Mouse (Mus musculus) lung, embryonic 15.5 days (tissue): ENCODE measurements around the gene Arid4b. TPM values are rescaled to one million over a fixed set of nuclear protein-coding genes. Genes with fewer than 3 reads are reported as not detected.
A peak's percentile ranks its signal among the peaks of the same experiment; 100 is the strongest.

ENCODE experiments used
- ATAC-seq: fragments of 200-750 bp; cut with Nextera tagmentation; 2 replicates; pipeline ENCODE4 v1.8.0; 2017; ENCODE audit warnings: moderate number of reproducible peaks, borderline replicate concordance; ENCODE audit not compliant: low FRiP score, low TSS enrichment; ENCODE audit errors: extremely low read depth
- H3K27ac ChIP-seq: fragments of 300-500 bp; sonication (generic); 2 replicates; pipeline ENCODE4 v1.5.1; 2015; ENCODE audit warnings: moderate library complexity, mild to moderate bottlenecking, inconsistent platforms
- H3K27me3 ChIP-seq: fragments of 300-500 bp; sonication (generic); 2 replicates; pipeline ENCODE4 v1.6.1; 2015; ENCODE audit warnings: inconsistent platforms
- H3K36me3 ChIP-seq: fragments of 300-500 bp; sonication (generic); 2 replicates; pipeline ENCODE4 v1.6.1; 2015; ENCODE audit warnings: inconsistent platforms
- H3K4me1 ChIP-seq: fragments of 300-500 bp; sonication (generic); 2 replicates; pipeline ENCODE4 v1.6.1; 2015; ENCODE audit warnings: inconsistent platforms
- H3K4me2 ChIP-seq: fragments of 300-500 bp; sonication (generic); 2 replicates; pipeline ENCODE4 v1.6.1; 2015; ENCODE audit warnings: inconsistent platforms, mild to moderate bottlenecking, moderate library complexity
- H3K4me3 ChIP-seq: fragments of 300-500 bp; sonication (generic); 2 replicates; pipeline ENCODE4 v1.5.1; 2015; ENCODE audit warnings: mild to moderate bottlenecking, inconsistent platforms
- H3K9ac ChIP-seq: fragments of 300-500 bp; sonication (generic); 2 replicates; pipeline ENCODE4 v1.6.1; 2015; ENCODE audit warnings: inconsistent platforms
- H3K9me3 ChIP-seq: fragments of 300-500 bp; sonication (generic); 2 replicates; pipeline ENCODE4 v1.6.1; 2016; ENCODE audit warnings: inconsistent platforms
- WGBS: fragments of 180-500 bp; shearing (Covaris S2); methylation state at CpG from one replicate; pipeline ENCODE4 v1.1.7; 2015; 5-methylcytosine and 5-hydroxymethylcytosine counted together
- polyA plus RNA-seq: library from polyadenylated mRNA; unstranded; fragments of >200 nt; fragmentation: Nextera tagmentation; extraction: Ambion mirVana; gene quantifications from 2 replicates; pipeline ENCODE4 v1.2.1, GENCODE M21; 2015

The Arid4b gene
- polyA plus RNA-seq, 1 experiment from 2014 or later = 65.2 TPM

DNA sequence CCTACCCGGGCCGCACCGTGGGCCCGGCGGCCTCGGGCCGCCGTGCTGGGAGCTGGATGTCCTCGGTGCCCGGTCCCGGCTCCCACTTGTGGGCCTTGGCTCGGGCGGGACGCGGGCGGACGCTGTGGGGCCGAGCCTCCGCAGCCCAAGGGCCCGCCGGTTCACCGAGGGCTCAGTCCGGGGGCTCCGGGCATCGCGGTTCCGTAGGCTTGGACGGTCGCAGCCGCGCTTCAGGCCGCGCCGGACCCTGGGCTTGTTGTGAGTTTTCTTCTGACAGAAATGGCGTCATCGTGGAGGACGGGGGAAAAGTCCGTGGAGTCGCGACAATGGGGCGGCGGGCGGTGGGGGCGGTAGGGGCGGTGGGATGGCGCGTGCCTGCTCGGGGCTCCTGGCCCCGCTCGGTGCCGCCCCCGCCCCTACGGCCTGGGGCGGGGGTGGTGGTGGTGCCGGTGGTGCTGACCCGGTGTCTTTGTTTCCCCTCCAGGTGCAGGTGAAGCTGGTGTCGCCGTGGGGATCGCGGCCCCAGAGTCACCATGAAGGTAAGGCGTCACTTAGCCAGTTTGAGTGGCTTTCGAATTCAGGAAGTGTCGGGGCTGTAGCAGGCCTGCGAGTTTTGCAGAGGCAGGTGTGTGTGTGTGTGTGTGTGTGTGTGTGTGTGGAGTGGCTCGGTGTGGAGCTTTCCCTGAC, 1.5 kb downstream of the Arid4b start:
- Histone ChIP-seq H3K36me3 (0 out of 2 replicates have a peak, but pooled peaks cover 3% of the 10 kb centered on the region), H3K4me2 (peak overlapping the region; percentile 71), H3K27ac (peak overlapping the region; percentile 99), H3K9ac (peak overlapping the region; percentile 97), H3K27me3 (no peaks in the 10 kb centered on the region), H3K9me3 (no peaks in the 10 kb centered on the region), H3K4me3 (peak overlapping the region; percentile 98), H3K4me1 (peaks cover 8% of the 10 kb centered on the region)
- 0% methylated on average over 56 of the region's 65 CpGs for WGBS
- no peak; the same call in 1 of the 2 replicates for ATAC-seq

DNA sequence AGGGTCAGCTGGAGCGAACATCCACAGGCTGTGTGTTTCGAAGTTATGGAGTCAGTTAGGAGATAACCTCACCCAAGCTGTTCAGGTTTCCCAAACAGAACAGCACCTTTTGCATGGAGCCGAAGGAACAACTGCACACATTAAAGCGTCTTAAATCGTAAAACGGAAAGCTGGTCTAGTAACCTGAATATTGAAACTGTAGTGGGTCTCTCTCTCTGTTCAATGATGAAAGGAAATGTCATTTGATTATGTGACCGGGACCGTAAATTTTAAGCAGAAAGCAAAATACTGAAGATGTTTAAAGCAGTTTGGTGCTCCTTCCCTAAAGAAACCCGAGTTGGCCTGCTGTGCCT, 2.0 kb downstream of the Arid4b start:
- 13% methylated on average over 9 of the region's 9 CpGs for WGBS
- ATAC-seq = no peak
- 0 out of 2 replicates have a peak, but pooled peaks cover 3% of the 10 kb centered on the region for H3K36me3 ChIP-seq
- H3K27ac ChIP-seq = no peak overlapping the region; the same call in 1 of the 2 replicates
- peak overlapping the region; percentile 71 for H3K4me2 ChIP-seq
- H3K4me3 ChIP-seq = peak overlapping the region; percentile 98
- no peaks in the 10 kb centered on the region for H3K9me3 ChIP-seq
- H3K9ac ChIP-seq = peak overlapping the region; percentile 97
- peaks cover 8% of the 10 kb centered on the region for H3K4me1 ChIP-seq
- no peaks in the 10 kb centered on the region for H3K27me3 ChIP-seq

DNA sequence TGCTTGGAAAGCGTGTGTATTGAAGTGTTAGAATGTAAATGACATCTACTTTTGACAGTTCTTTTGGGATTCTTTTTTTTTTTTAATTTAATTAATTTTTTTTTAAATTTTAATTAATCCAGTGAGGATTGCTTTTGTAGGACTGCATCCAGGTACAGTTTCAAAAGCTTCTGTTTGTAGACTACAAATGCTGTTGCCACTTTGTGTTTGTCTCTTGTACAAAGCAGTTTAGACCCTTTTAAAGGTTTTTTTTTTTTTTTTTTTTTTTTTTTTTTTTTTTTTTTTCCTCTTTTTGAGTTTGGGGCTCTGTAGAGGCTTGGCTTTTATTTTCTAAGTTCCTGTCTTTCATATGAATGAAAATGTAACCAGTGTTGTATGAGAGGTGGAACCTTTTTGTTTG, 2.7 kb downstream of the Arid4b start:
- no peak overlapping the region for H3K27ac ChIP-seq
- no peak overlapping the region for H3K9ac ChIP-seq
- no peak overlapping the region for H3K4me2 ChIP-seq
- 0 out of 2 replicates have a peak, but pooled peaks cover 3% of the 10 kb centered on the region for H3K36me3 ChIP-seq
- peaks cover 8% of the 10 kb centered on the region for H3K4me1 ChIP-seq
- ATAC-seq = no peak
- no peaks in the 10 kb centered on the region for H3K9me3 ChIP-seq
- no peaks in the 10 kb centered on the region for H3K27me3 ChIP-seq
- no peak overlapping the region for H3K4me3 ChIP-seq
- WGBS = 41% methylated on average over 1 of the region's 1 CpGs

DNA sequence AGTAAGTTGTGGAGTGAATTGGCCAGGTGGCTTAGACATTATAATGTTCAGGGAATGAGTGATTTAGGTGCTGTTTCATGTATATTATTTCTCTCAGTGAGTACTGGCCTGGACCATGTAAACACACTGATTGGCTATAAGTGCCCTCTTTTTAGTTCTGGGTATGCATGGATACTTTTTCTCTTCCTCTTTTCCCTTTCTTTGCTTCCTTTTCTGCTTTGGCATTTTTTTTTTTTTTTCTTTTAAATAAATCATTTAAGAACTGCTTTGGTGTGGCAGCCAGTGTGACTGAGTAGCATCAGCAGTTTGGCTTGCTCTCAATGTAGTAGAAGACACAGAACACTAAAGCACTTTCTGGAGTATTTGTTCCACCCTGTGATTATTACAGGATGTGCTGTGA, 5.0 kb downstream of the Arid4b start:
- no peak overlapping the region for H3K4me2 ChIP-seq
- no peak for ATAC-seq
- H3K9me3 ChIP-seq = no peaks in the 10 kb centered on the region
- H3K4me3 ChIP-seq = no peak overlapping the region
- H3K36me3 ChIP-seq = 0 out of 2 replicates have a peak, but pooled peaks cover 3% of the 10 kb centered on the region
- no peak overlapping the region for H3K27ac ChIP-seq
- H3K9ac ChIP-seq = no peak overlapping the region
- H3K4me1 ChIP-seq = peaks cover 3% of the 10 kb centered on the region; the same call in 1 of the 2 replicates
- no peaks in the 10 kb centered on the region for H3K27me3 ChIP-seq

DNA sequence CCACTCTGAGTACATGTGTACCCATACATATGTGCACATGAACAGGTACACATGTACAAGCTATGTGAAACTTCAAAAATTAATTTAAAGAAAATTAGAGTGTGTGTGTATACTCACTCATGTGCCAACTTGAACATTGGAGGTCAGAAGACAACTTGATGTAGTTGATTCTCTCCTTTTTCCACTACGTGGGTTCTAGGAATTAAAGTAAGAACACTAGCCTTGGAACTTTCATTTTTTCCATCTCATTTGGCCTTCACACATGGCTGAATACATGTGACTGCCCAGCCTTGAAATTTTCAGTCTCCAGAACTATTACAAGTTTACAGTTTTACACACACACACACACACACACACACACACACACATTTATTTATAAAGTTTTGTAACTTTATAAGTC, 6.3 kb downstream of the Arid4b start:
- no peaks in the 10 kb centered on the region for H3K27me3 ChIP-seq
- 79% methylated on average over 1 of the region's 1 CpGs for WGBS
- peaks cover 3% of the 10 kb centered on the region; the same call in 1 of the 2 replicates for H3K4me1 ChIP-seq
- H3K4me2 ChIP-seq = no peak overlapping the region
- H3K9me3 ChIP-seq = no peaks in the 10 kb centered on the region
- ATAC-seq = no peak
- H3K4me3 ChIP-seq = no peak overlapping the region
- H3K9ac ChIP-seq = no peak overlapping the region
- H3K27ac ChIP-seq = no peak overlapping the region
- H3K36me3 ChIP-seq = 0 out of 2 replicates have a peak, but pooled peaks cover 3% of the 10 kb centered on the region

DNA sequence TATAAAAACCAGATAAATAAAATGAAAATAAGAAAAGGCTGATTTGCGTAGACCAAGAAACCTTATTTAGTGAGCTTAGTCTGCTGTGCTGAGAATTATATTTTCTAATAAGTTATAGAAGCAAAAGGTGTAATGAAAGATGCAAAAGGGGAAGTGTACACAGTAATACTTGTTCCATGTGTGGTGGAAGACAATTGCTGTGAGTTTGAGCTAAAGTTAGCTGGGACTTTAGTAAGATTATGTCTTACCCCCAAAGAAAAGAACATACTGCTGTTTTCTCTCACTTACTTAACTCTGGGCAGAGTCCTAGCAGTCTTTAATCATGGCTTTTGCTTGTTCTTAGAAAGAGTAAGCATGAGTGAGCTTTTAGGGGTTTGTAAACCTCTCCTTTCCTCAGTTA, 11.3 kb downstream of the Arid4b start:
- 98% methylated on average over 1 of the region's 1 CpGs for whole genome bisulfite sequencing
- no peak overlapping the region for H3K4me2 ChIP-seq
- no peak for ATAC-seq
- no peaks in the 10 kb centered on the region for H3K36me3 ChIP-seq
- H3K27ac ChIP-seq = no peak overlapping the region
- H3K27me3 ChIP-seq = no peaks in the 10 kb centered on the region
- no peak overlapping the region for H3K4me3 ChIP-seq
- no peak overlapping the region for H3K9ac ChIP-seq
- no peaks in the 10 kb centered on the region for H3K4me1 ChIP-seq
- H3K9me3 ChIP-seq = no peaks in the 10 kb centered on the region

DNA sequence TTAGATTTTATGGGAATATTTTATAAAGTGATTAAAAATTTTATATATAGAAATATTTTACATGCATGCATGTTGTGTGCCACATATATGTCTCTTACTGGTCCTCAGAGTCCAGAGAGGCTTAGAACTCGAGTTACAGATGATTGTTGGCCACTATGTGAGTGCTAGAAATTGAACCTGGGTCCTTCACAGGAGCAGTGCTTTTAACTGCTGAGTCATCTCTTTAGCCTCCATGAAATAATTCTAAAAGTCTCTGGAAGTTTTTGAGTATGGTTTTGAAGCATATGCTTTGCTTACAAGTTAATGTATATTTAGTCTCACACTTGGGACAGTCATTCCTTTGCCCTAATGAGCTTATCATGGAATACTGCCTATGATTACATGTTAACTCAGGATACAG, 12.3 kb downstream of the Arid4b start:
- Histone ChIP-seq H3K4me1 (no peaks in the 10 kb centered on the region), H3K4me3 (no peak overlapping the region), H3K36me3 (no peaks in the 10 kb centered on the region), H3K9ac (no peak overlapping the region), H3K27me3 (no peaks in the 10 kb centered on the region), H3K27ac (no peak overlapping the region), H3K9me3 (no peaks in the 10 kb centered on the region), H3K4me2 (no peak overlapping the region)
- 76% methylated on average over 1 of the region's 1 CpGs for WGBS
- ATAC-seq = no peak

DNA sequence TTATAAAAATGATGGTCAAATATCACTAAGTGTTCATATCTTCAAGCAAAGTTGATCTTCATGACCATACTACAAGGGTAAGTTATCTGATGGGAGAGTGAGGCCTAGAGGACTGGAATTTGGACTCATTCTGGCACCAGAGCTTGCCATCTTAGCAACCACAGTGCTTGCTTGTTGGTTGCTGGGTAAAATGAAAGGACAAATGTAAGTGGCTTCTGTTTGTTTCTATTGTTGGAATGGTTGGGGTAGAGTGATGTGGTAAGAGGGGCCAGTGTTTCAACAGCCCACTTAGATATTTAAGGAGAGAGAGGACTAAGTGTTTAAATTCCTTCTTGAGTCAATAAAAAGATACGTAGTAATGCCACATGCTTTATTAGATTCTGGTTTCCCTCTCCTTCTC, 25.6 kb downstream of the Arid4b start:
- Histone ChIP-seq H3K4me3 (no peak overlapping the region), H3K9ac (no peak overlapping the region), H3K27me3 (no peaks in the 10 kb centered on the region), H3K4me1 (no peaks in the 10 kb centered on the region), H3K4me2 (no peak overlapping the region), H3K36me3 (no peaks in the 10 kb centered on the region), H3K9me3 (no peaks in the 10 kb centered on the region), H3K27ac (no peak overlapping the region)
- ATAC-seq = peak; percentile 82
- WGBS = 65% methylated on average over 1 of the region's 1 CpGs

DNA sequence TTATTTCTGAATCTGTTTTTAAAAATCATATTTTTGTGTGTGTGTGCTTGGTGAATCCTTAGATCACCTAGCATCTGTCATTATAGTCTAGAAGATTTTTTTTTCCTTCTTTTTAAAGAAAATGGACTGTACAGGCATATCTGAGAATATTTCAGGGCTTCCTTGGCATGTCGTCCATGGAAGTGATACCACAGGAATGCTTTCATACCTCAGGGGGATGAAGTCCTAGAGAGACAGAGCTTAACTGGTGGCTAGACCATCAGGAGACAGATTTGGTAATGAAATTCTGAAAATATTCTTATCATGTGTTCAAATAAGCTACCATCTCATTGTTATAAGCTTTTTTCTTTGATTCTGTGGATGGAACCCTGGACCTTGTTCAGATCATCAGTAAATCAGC, 40.0 kb downstream of the Arid4b start:
- no peak for ATAC-seq
- 54% methylated on average over 1 of the region's 1 CpGs for WGBS
- Histone ChIP-seq H3K4me2 (no peak overlapping the region), H3K9ac (no peak overlapping the region), H3K27me3 (no peaks in the 10 kb centered on the region), H3K27ac (no peak overlapping the region), H3K9me3 (no peaks in the 10 kb centered on the region), H3K36me3 (no peaks in the 10 kb centered on the region), H3K4me1 (no peaks in the 10 kb centered on the region), H3K4me3 (no peak overlapping the region)

DNA sequence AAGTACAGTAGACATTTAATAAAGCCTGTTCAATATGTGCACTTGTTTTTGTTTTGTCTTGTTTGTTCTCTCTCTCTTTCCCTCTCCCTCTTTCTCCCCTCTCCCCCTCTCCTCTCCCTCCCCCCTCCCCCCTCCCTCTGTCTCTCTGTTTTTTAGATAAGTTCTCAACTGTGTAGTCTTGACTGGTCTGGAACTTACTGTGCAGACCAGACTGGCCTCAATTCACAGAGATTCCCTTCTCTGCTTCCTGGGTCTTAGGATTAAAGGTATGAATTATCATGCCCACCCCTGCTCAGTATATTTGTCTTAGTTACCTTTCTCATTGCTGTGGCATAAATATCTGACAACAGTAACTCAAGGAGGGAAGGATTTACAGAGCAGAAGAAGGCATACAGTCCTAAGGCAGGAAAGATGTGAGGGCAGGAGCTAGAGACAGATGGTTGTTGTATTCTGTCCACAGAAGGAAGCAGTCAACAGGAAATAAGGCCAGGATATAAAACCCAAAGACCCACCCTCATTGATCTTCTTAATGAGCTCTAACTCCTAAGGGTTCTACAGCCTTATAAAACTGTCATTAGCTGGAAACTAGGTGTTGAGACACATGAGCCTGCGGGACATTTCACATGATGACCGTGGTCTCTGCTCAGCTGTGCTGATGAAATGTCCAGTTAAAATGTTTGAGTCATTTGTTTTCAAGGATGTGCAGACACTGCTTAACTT, 47.3 kb downstream of the Arid4b start:
- no peak for ATAC-seq
- no peaks in the 10 kb centered on the region for H3K27me3 ChIP-seq
- H3K27ac ChIP-seq = no peak overlapping the region
- 88% methylated on average over 2 of the region's 2 CpGs for whole genome bisulfite sequencing
- H3K36me3 ChIP-seq = no peaks in the 10 kb centered on the region
- H3K4me3 ChIP-seq = no peak overlapping the region
- H3K9me3 ChIP-seq = no peaks in the 10 kb centered on the region
- no peak overlapping the region for H3K4me2 ChIP-seq
- no peak overlapping the region for H3K9ac ChIP-seq
- no peaks in the 10 kb centered on the region for H3K4me1 ChIP-seq

DNA sequence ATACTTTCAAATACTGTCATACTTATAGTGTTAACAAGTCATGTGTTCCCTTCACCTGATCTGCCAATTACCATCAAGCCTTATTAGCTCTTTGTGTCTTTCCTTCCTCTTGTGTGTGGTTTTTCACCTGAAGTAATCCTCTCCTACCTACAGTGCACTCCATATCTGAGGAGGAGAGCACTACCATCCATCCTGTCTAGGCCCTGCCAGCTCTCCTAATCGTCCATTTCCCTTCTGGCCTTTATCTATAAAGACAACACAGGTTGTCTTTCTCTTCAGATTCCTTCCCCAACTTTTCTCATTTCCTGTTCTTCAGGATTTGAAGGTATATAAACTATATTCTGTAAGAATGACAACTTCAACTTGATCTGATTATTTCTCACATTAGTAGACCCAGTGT, 48.1 kb downstream of the Arid4b start:
- no peak for ATAC-seq

DNA sequence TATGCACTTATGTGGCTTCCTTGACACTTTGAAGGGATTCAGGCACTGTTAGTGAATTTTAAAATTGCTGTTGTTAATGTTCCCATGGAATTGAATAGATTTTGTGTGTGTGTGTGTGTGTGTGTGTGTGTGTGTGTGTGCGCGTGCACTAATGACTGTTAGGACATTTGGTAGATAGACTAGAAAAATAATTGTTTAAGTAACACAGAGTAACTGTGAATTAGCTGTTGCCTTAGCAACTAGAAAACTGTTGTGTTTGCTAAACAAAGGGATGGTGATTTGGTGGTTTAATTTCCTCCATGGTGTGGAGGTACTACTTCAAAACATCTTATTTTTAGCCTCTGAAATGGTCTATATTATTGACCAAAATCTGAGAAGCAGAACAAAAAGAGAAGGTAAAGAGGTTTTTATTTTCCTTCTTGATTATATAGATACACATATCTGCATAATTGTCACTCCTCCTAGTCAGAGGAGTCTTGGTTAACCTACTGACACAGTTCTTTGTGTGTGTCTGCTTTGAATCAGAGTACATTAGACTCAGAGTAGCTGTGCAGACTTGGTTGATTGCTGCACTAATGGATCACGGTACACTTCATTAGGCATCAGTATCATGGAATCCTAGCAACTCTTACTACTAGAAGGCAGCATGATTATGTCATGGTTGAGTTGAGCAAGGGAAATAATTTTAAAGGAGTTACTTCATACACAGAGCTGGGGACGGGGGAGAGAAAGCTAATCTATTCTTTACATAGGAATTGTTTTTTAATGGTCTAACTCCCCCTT, 50.9 kb downstream of the Arid4b start:
- Histone ChIP-seq H3K4me3 (no peak overlapping the region), H3K9ac (no peak overlapping the region), H3K27ac (no peak overlapping the region), H3K36me3 (no peaks in the 10 kb centered on the region), H3K4me2 (no peak overlapping the region), H3K9me3 (no peaks in the 10 kb centered on the region), H3K4me1 (no peaks in the 10 kb centered on the region), H3K27me3 (no peaks in the 10 kb centered on the region)
- 84% methylated on average over 4 of the region's 4 CpGs for WGBS
- ATAC-seq = no peak

More for the DNA sequence above, 48.1 kb downstream of the Arid4b start:
- H3K4me2 ChIP-seq = no peak overlapping the region
- H3K36me3 ChIP-seq = no peaks in the 10 kb centered on the region
- H3K27ac ChIP-seq = no peak overlapping the region
- no peaks in the 10 kb centered on the region for H3K9me3 ChIP-seq
- no peak overlapping the region for H3K9ac ChIP-seq
- 42% methylated on average over 1 of the region's 1 CpGs for WGBS
- no peak overlapping the region for H3K4me3 ChIP-seq
- no peaks in the 10 kb centered on the region for H3K4me1 ChIP-seq
- H3K27me3 ChIP-seq = no peaks in the 10 kb centered on the region
